Mouse (Mus musculus) inflammation-experienced regulatory T-cells, adult 6 months (primary cell): ENCODE measurements around the gene Nemf. TPM values are rescaled to one million over a fixed set of nuclear protein-coding genes. Genes with fewer than 3 reads are reported as not detected.

Experiments
- polyA plus RNA-seq, 3 experiments: library from polyadenylated mRNA; unstranded; fragments of 100-300 nt; shearing (Covaris generic); gene quantifications; one replicate each; pipeline ENCODE4 v1.2.1; 2017

Gene Nemf
- polyA plus RNA-seq, 3 experiments from 2014 or later: 135 to 198 (median 180) TPM

Other genes with a start within 250 kb of the Nemf start
- 1,000 to 10,000 TPM; 2,056 to 4,231 (median 2,807) TPM for gene Rps29, start 198.0 kb downstream of the Nemf start, polyA plus RNA-seq
- 1 to 10 TPM in 2 of 3 experiments, not detected in 1; 1.5 to 8.2 TPM for gene Lrr1, start 188.4 kb downstream of the Nemf start, polyA plus RNA-seq
- gene Rpl36al, start 173.1 kb downstream of the Nemf start, polyA plus RNA-seq: 100 to 1,000 TPM; 533 to 565 (median 537) TPM
- 10 to 100 TPM; 17.8 to 27.9 (median 21.1) TPM for gene Mgat2, start 173.0 kb downstream of the Nemf start, polyA plus RNA-seq
- 10 to 100 TPM in 1 of 3 experiments, 1 to 10 TPM in 2; 6.9 to 16.1 (median 8.8) TPM for gene Gm49383, start 160.1 kb downstream of the Nemf start, polyA plus RNA-seq
- 1 to 10 TPM; 4.7 to 5.4 (median 4.7) TPM for gene Dnaaf2, start 158.7 kb downstream of the Nemf start, polyA plus RNA-seq
- gene Gm49384, start 152.9 kb downstream of the Nemf start, polyA plus RNA-seq: 10 to 100 TPM in 1 of 3 experiments, 1 to 10 TPM in 2; 7.9 to 15.2 (median 9.6) TPM
- 10 to 100 TPM in 1 of 3 experiments, 1 to 10 TPM in 2; 5.1 to 22.6 (median 7.6) TPM for gene Pole2, start 129.0 kb downstream of the Nemf start, polyA plus RNA-seq
- gene Klhdc1, start 116.0 kb downstream of the Nemf start, polyA plus RNA-seq: 10 to 100 TPM; 15.4 to 41.1 (median 25.4) TPM
- 10 to 100 TPM; 12.0 to 16.0 (median 14.3) TPM for gene Klhdc2, start 60.5 kb downstream of the Nemf start, polyA plus RNA-seq
- gene Arf6, start 15.0 kb upstream of the Nemf start, polyA plus RNA-seq: 10 to 100 TPM; 40.5 to 93.3 (median 88.9) TPM
- gene Gm9887, start 15.3 kb upstream of the Nemf start, polyA plus RNA-seq: not detected
- 10 to 100 TPM; 12.5 to 22.1 (median 14.0) TPM for gene Vcpkmt, start 225.9 kb upstream of the Nemf start, polyA plus RNA-seq